Mouse (Mus musculus) spleen, adult 2 months (tissue): ENCODE data around the gene Camk1d. TPM values are rescaled to one million over a fixed set of nuclear protein-coding genes. Genes with fewer than 3 reads are reported as not detected.

ENCODE experiments used
- DNase-seq, 2 experiments: peaks; one replicate each; pipeline versions ENCODE4 v3.0.0 to v3.0.0-alpha.2; 2012 to 2021; ENCODE audit warnings: low spot score in 2 of 2, low read depth in 1 of 2
- H3K27ac ChIP-seq: fragments of 200-500 bp; 2 replicates; pipeline ENCODE4 v1.5.1; 2012; ENCODE audit warnings: low read length, inconsistent platforms; ENCODE audit not compliant: insufficient read depth
- H3K27me3 ChIP-seq: fragments of 200-500 bp; 2 replicates; pipeline ENCODE4 v1.6.1; 2012; ENCODE audit warnings: mild to moderate bottlenecking, moderate library complexity, low read length, inconsistent platforms; ENCODE audit not compliant: control insufficient read depth, insufficient read depth
- H3K36me3 ChIP-seq: fragments of 200-500 bp; 2 replicates; pipeline ENCODE4 v1.6.1; 2012; ENCODE audit warnings: mild to moderate bottlenecking, low read length, inconsistent platforms; ENCODE audit not compliant: control insufficient read depth, insufficient read depth
- H3K4me1 ChIP-seq: fragments of 200-500 bp; 2 replicates; pipeline ENCODE4 v1.6.1; 2011; ENCODE audit warnings: inconsistent platforms; ENCODE audit not compliant: control insufficient read depth, insufficient read depth, insufficient read length
- H3K4me3 ChIP-seq: fragments of 200-500 bp; 2 replicates; pipeline ENCODE4 v1.5.1; 2011; ENCODE audit warnings: mild to moderate bottlenecking, inconsistent platforms; ENCODE audit not compliant: insufficient read depth, insufficient read length; ENCODE audit errors: extremely low read depth
- CTCF ChIP-seq: fragments of 200-500 bp; IDR thresholded peaks from 2 replicates; pipeline ENCODE4 v1.5.1; 2011; ENCODE audit warnings: mild to moderate bottlenecking, inconsistent platforms; ENCODE audit not compliant: insufficient read depth, insufficient read length, insufficient replicate concordance; ENCODE audit errors: extremely low read depth
- POLR2A ChIP-seq: fragments of 200-500 bp; IDR thresholded peaks from 2 replicates; pipeline ENCODE4 v1.6.1; 2011; ENCODE audit warnings: low read depth, low read length, inconsistent platforms
- WGBS: fragments of 180-500 bp; shearing (Covaris S2); methylation state at CpG from one replicate; pipeline ENCODE4 v1.1.7; 2018; 5-methylcytosine and 5-hydroxymethylcytosine counted together
- polyA plus RNA-seq: library from polyadenylated mRNA; depleted of rRNA; stranded (reverse); fragments of >200 nt; gene quantifications from 2 replicates; pipeline ENCODE4 v1.2.3, GENCODE M21; 2012

Gene Camk1d
- polyA plus RNA-seq, 1 experiment: 5.8 TPM

- DNase-seq: no peak
- Histone ChIP-seq H3K4me3 (no peak overlapping the region), H3K36me3 (no peaks in the 10 kb centered on the region), H3K27ac (no peak overlapping the region), H3K4me1 (no peaks in the 10 kb centered on the region), H3K27me3 (no peaks in the 10 kb centered on the region)
- TF ChIP-seq CTCF (no peak), POLR2A (no peak)
- 87% methylated on average over 5 of the region's 5 CpGs for WGBS
Observed at GRCm38 (mm10) chr2:5489916-5490315, 224.4 kb downstream of the Camk1d start.

- no peaks in the 10 kb centered on the region for H3K4me1 ChIP-seq
- WGBS: 91% methylated on average over 3 of the region's 3 CpGs
- no peaks in the 10 kb centered on the region for H3K36me3 ChIP-seq
- H3K4me3 ChIP-seq: no peak overlapping the region
- TF ChIP-seq CTCF: no peak
- TF ChIP-seq POLR2A: no peak
- DNase-seq: no peak
- H3K27ac ChIP-seq: no peak overlapping the region
- H3K27me3 ChIP-seq: no peaks in the 10 kb centered on the region
Observed at GRCm38 (mm10) chr2:5487344-5487743, 227.0 kb downstream of the Camk1d start.

GRCm38 (mm10) chr2:5486663-5487062 lies 227.7 kb downstream of the Camk1d start:
- no peak for DNase-seq
- H3K27ac ChIP-seq: no peak overlapping the region
- no peaks in the 10 kb centered on the region for H3K4me1 ChIP-seq
- WGBS: 60% methylated on average over 7 of the region's 7 CpGs
- no peaks in the 10 kb centered on the region for H3K36me3 ChIP-seq
- H3K4me3 ChIP-seq: no peak overlapping the region
- TF ChIP-seq POLR2A (no peak), CTCF (no peak)
- no peaks in the 10 kb centered on the region for H3K27me3 ChIP-seq

- no peak overlapping the region for H3K4me3 ChIP-seq
- no peaks in the 10 kb centered on the region for H3K27me3 ChIP-seq
- WGBS: 93% methylated on average over 6 of the region's 6 CpGs
- H3K27ac ChIP-seq: no peak overlapping the region
- no peak for TF ChIP-seq POLR2A
- no peak for TF ChIP-seq CTCF
- DNase-seq: no peak
- no peaks in the 10 kb centered on the region for H3K4me1 ChIP-seq
- no peaks in the 10 kb centered on the region for H3K36me3 ChIP-seq
Observed at GRCm38 (mm10) chr2:5485786-5486185, 228.5 kb downstream of the Camk1d start.

GRCm38 (mm10) chr2:5479886-5480285 lies 234.4 kb downstream of the Camk1d start:
- no peak overlapping the region for H3K4me3 ChIP-seq
- TF ChIP-seq POLR2A (no peak), CTCF (no peak)
- H3K36me3 ChIP-seq: no peaks in the 10 kb centered on the region
- no peak overlapping the region for H3K27ac ChIP-seq
- 87% methylated on average over 3 of the region's 3 CpGs for WGBS
- no peak for DNase-seq
- no peaks in the 10 kb centered on the region for H3K27me3 ChIP-seq
- H3K4me1 ChIP-seq: no peaks in the 10 kb centered on the region

GRCm38 (mm10) chr2:5478709-5479108 lies 235.6 kb downstream of the Camk1d start:
- H3K36me3 ChIP-seq: no peaks in the 10 kb centered on the region
- WGBS: 91% methylated on average over 5 of the region's 5 CpGs
- H3K4me3 ChIP-seq: no peak overlapping the region
- H3K27me3 ChIP-seq: no peaks in the 10 kb centered on the region
- no peaks in the 10 kb centered on the region; the same call in 1 of the 2 replicates for H3K4me1 ChIP-seq
- TF ChIP-seq CTCF: no peak
- TF ChIP-seq POLR2A: no peak
- no peak for DNase-seq
- H3K27ac ChIP-seq: no peak overlapping the region

GRCm38 (mm10) chr2:5478256-5478655 lies 236.1 kb downstream of the Camk1d start:
- TF ChIP-seq POLR2A (no peak), CTCF (0 out of 2 replicates have a peak, but pooled peaks have one; percentile 8)
- no peak overlapping the region for H3K4me3 ChIP-seq
- WGBS: 93% methylated on average over 4 of the region's 4 CpGs
- no peaks in the 10 kb centered on the region for H3K36me3 ChIP-seq
- DNase-seq: no peak
- no peaks in the 10 kb centered on the region; the same call in 1 of the 2 replicates for H3K4me1 ChIP-seq
- H3K27me3 ChIP-seq: no peaks in the 10 kb centered on the region
- no peak overlapping the region for H3K27ac ChIP-seq
